Mouse (Mus musculus): Measurements from ENCODE around the gene Ccdc65. TPM values are rescaled to one million over a fixed set of nuclear protein-coding genes. Genes with fewer than 3 reads are reported as not detected.

Ccdc65 gene
- polyA plus RNA-seq, 1 experiment from 2014 or later = 0.80 TPM

DNA sequence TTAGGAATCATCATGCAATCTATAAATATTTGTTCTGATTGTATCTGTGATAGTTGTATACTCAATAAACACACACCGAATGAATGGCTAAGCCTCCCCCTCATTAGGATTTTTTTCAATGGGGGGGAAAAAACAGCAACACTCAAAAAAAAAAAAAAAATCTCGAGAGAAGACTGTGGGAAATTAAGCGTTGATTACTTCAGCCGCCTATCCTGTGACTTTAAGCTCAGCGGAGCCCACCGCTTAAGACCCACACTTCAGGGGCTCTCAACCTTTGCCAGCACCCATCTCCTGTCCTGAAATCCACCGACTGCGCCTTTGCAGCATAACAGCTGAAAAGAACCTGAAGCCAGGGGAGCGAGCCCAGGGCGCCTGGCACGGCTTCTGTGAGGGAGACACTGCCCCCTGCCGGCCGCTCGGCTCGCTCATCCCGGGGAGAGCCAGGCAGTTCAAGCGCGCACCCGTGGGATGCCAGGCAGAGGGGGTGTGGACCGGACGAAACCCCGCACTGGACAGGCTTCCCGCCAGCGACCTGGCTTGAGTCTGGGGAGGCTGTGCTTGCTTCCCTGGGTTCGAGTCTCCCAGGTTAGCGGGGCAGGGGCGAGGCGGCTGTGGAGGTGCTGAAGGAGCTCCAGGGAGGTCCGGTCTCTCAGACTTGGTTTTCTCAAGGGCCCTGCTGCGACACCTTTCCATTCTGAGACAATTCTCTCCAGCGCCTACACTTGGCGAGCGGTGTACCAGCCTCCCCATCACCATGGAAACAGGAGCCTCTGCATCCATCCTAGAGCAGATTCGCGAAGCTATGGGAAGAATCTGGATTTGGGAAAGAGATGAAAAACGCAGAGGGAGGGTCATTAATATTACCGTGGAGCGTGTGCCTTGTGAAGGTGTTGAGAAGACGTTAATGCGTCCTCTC lies 8.6 kb upstream of the Ccdc65 start:
- no peaks in the 10 kb centered on the region for H3K9me3 ChIP-seq
- peak; percentile 93 for DNase-seq (ENCODE audit: low spot score)
- H3K4me3 ChIP-seq = peak overlapping the region; percentile 52
- H3K27ac ChIP-seq (replicated peaks) = no peak overlapping the region; the same call in 1 of the 2 replicates
- no peaks in the 10 kb centered on the region for H3K36me3 ChIP-seq (replicated peaks)
- whole genome bisulfite sequencing = 7% methylated on average over 40 of the region's 40 CpGs
- H3K4me1 ChIP-seq = peaks cover 10% of the 10 kb centered on the region
- H3K27me3 ChIP-seq (replicated peaks; ENCODE audit: low read depth, poor library complexity, severe bottlenecking) = peaks cover 57% of the 10 kb centered on the region

DNA sequence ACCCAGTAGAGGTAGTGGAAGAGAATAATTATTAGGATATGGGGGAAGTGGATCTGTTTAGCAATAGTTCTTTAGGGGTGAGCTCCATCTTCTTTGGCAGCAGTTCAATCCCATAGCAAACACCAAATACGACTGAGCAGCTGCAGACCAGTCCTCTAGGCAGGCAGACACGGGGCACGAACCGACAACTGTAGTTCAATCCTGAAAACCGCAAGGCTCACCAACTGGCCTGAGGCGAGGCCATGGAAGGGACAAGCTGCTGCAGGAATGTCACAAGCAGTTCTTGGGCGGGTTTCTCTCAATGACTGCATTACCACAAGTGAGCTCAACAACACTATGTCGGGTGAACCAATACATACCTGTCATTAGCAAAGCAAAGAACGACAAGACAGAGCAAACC lies 3.7 kb upstream of the Ccdc65 start:
- H3K4me1 ChIP-seq = peaks cover 9% of the 10 kb centered on the region
- H3K36me3 ChIP-seq (replicated peaks) = no peaks in the 10 kb centered on the region
- no peak for DNase-seq (ENCODE audit: low spot score)
- no peak overlapping the region for H3K4me3 ChIP-seq
- 64% methylated on average over 9 of the region's 9 CpGs for WGBS
- H3K27me3 ChIP-seq (replicated peaks; ENCODE audit: low read depth, poor library complexity, severe bottlenecking) = peaks cover 70% of the 10 kb centered on the region
- no peak overlapping the region for H3K27ac ChIP-seq (replicated peaks)
- no peaks in the 10 kb centered on the region for H3K9me3 ChIP-seq

DNA sequence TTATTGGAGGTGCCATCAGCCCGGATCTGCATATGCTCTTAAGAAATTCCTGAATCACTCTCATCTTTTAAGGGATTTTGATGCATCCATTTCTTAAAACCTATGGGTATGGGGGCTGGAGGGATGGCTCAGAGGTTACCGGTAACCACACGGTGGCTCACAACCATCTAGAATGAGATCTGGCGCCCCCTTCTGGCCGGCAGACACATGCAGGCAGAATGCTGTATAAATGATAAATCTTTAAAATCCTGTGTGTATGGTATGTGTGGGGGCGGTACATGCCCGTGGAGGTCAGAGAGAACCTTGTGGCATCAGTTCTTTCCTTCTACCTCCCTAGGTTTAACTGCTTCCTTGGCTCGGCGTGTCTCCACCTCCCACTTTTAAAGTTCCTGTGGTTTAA lies 2.4 kb downstream of the Ccdc65 start:
- Histone ChIP-seq H3K36me3 (replicated peaks) (no peaks in the 10 kb centered on the region), H3K4me1 (peaks cover 4% of the 10 kb centered on the region), H3K27me3 (replicated peaks; ENCODE audit: low read depth, poor library complexity, severe bottlenecking) (peaks cover 19% of the 10 kb centered on the region), H3K4me3 (no peak overlapping the region), H3K9me3 (no peaks in the 10 kb centered on the region), H3K27ac (replicated peaks) (no peak overlapping the region)
- DNase-seq (ENCODE audit: low spot score) = peak; percentile 84
- WGBS = 16% methylated on average over 9 of the region's 9 CpGs

DNA sequence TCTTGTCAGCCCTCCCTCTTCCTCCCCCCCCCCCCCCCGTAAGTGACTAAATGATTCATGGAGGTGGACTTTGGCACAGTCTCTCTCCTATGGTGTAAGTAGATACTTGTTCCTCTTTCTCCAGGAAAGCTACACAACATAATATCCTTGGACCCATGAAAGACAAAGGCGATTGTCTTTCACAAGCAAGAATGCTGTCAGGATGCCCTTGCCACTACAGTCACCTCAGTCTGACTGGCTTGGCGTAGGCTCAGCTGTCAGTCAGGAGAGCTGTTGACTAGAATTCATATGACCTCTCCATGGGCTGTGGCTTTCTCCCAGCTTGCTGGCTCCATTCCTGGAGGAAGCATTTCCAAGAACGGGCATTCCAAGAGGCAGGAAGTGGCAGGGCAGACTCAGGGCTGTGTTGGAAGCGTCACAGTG lies 6.2 kb downstream of the Ccdc65 start:
- H3K36me3 ChIP-seq (replicated peaks) = no peaks in the 10 kb centered on the region
- H3K27me3 ChIP-seq (replicated peaks; ENCODE audit: low read depth, poor library complexity, severe bottlenecking) = peaks cover 10% of the 10 kb centered on the region
- 79% methylated on average over 5 of the region's 5 CpGs for WGBS
- no peaks in the 10 kb centered on the region for H3K9me3 ChIP-seq
- no peaks in the 10 kb centered on the region for H3K4me1 ChIP-seq
- DNase-seq (ENCODE audit: low spot score) = no peak
- H3K4me3 ChIP-seq = no peak overlapping the region
- no peak overlapping the region for H3K27ac ChIP-seq (replicated peaks)

DNA sequence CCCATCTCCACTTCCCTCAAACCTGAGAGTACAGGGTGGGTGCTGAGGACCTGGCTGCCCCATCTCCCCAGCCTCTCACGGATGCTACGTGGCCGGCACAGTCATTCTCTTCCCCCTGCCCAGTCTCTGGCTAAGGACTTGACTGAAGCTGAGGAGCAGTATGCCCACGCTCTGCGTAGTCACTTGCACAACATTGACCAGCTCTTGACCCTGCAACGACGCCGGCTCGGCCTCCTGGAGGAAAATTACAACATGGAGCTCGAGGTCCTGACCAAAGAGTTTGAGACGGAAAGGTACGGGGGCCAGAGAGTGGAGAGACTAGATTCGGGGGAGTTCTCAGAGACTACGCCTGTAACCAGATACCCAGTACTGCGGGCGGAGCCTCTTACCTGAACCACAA lies 9.3 kb downstream of the Ccdc65 start:
- no peaks in the 10 kb centered on the region for H3K9me3 ChIP-seq
- no peaks in the 10 kb centered on the region; the same call in 1 of the 2 replicates for H3K27me3 ChIP-seq (replicated peaks; ENCODE audit: low read depth, poor library complexity, severe bottlenecking)
- H3K36me3 ChIP-seq (replicated peaks) = no peaks in the 10 kb centered on the region
- WGBS = 66% methylated on average over 16 of the region's 16 CpGs
- DNase-seq (ENCODE audit: low spot score) = no peak
- peaks cover 2% of the 10 kb centered on the region for H3K4me1 ChIP-seq
- H3K27ac ChIP-seq (replicated peaks) = no peak overlapping the region
- H3K4me3 ChIP-seq = no peak overlapping the region

DNA sequence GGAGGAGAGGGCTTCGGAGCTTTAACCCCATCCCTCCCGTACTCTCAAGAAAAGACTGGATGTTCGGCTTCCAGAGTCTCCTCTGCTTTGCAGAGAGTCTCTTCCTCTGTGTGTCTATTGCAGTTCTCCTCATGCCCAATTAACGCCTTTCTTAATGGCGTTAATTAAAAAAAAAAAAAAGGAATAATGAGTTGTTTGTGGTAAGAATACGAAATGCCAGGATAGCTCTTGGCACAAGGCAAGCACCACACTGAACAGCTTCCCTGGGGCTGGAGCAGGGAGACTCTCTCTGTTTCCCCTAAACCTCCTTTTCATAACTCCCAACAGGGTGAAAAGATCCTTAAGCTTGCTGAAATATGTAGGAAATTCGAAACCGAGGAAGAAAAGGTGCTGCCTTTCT lies 14.2 kb downstream of the Ccdc65 start:
- Histone ChIP-seq H3K27me3 (replicated peaks; ENCODE audit: low read depth, poor library complexity, severe bottlenecking) (peaks cover 20% of the 10 kb centered on the region), H3K9me3 (no peaks in the 10 kb centered on the region), H3K27ac (replicated peaks) (no peak overlapping the region; the same call in 1 of the 2 replicates), H3K4me3 (no peak overlapping the region), H3K36me3 (replicated peaks) (no peaks in the 10 kb centered on the region), H3K4me1 (peaks cover 39% of the 10 kb centered on the region)
- 86% methylated on average over 8 of the region's 8 CpGs for WGBS
- DNase-seq (ENCODE audit: low spot score) = no peak

DNA sequence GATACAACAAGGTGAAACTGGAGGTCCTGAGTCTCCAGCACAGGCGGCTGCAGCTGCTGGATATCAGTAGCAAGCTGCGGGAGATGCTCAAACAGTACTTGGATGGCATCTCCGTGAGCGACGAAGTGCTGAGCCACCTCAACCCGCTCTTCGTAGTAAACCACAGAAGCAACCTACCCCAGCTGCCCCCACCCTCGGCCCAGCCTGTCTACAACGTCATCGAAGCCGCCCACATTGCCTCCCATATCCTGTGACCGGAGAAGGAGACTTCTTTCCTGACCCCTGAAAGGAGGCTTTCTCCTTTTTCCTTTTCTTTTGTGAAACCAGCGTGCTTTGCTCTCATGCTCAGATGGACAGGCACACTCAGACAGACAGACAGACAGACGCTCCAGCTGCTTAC lies 14.8 kb downstream of the Ccdc65 start:
- Histone ChIP-seq H3K4me1 (peaks cover 46% of the 10 kb centered on the region), H3K4me3 (no peak overlapping the region), H3K9me3 (no peaks in the 10 kb centered on the region), H3K27me3 (replicated peaks; ENCODE audit: low read depth, poor library complexity, severe bottlenecking) (peaks cover 20% of the 10 kb centered on the region), H3K27ac (replicated peaks) (no peak overlapping the region; the same call in 1 of the 2 replicates), H3K36me3 (replicated peaks) (no peaks in the 10 kb centered on the region)
- WGBS = 64% methylated on average over 14 of the region's 14 CpGs
- no peak for DNase-seq (ENCODE audit: low spot score)

DNA sequence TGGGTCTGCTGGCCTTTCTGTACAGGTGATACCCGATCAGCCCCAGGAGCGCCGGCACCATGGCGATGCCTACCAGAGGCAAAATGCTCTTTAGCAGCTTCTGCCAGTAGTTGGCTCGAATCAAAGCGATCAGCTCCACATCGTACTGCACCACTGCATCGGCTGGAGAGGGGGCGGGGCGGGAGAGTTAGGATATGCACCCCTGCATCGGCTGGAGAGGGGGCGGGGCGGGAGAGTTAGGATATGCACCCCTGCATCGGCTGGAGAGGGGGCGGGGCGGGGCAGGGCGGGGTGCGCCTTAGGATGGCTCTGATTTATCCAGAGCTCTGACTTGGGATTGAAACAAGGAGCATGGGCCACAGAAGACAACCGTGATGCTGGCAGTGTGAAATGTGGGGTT lies 16.4 kb downstream of the Ccdc65 start:
- Histone ChIP-seq H3K27me3 (replicated peaks; ENCODE audit: low read depth, poor library complexity, severe bottlenecking) (peaks cover 20% of the 10 kb centered on the region), H3K27ac (replicated peaks) (no peak overlapping the region), H3K9me3 (no peaks in the 10 kb centered on the region), H3K4me3 (peak overlapping the region; percentile 36; the same call in 1 of the 2 replicates), H3K4me1 (peaks cover 62% of the 10 kb centered on the region), H3K36me3 (replicated peaks) (no peaks in the 10 kb centered on the region)
- WGBS = 40% methylated on average over 19 of the region's 19 CpGs
- no peak for DNase-seq (ENCODE audit: low spot score)

DNA sequence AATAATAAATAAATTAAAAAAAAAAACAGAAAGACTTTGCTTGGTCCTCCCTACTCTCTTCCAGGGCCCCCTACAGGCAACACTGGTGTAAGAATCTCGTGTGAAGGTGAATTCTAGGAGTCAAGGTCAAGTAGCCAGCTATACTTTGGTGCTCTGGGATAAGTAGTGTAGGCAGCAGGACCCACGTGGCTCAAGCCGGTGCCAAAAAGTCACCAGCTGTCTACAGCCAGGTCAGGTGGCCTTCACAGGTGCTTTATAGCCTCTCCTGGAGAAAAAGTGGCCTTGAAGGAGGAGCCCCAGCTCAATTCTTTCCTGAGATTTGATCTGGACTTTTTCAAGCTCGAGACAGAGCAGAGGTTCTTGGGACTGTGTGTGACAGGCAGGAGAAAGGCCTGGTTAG lies 18.1 kb downstream of the Ccdc65 start:
- Histone ChIP-seq H3K27me3 (replicated peaks; ENCODE audit: low read depth, poor library complexity, severe bottlenecking) (peaks cover 20% of the 10 kb centered on the region), H3K27ac (replicated peaks) (no peak overlapping the region), H3K4me3 (peak overlapping the region; percentile 65; the same call in 1 of the 2 replicates), H3K36me3 (replicated peaks) (no peaks in the 10 kb centered on the region), H3K4me1 (peaks cover 64% of the 10 kb centered on the region), H3K9me3 (no peaks in the 10 kb centered on the region)
- WGBS = 78% methylated on average over 4 of the region's 4 CpGs
- DNase-seq (ENCODE audit: low spot score) = no peak

DNA sequence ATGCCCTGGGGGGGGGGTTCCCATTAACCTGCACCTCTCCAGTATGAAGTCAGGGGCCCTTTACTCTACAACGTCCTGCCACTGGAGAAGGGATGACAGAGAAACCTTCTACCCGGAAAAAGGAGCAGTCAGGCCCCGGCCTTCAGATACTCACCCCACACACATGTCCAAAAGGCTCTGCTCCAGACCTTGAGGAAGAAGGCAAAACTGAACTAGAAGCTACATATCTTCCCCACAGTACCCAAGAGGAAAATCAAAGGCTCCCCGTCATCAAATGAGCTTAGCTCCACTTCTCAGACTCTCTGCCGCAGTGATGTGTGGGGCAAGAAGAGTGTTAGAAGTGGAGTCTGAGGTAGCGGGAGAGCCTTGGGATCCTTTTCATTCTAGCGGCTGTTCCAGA lies 18.7 kb downstream of the Ccdc65 start:
- no peaks in the 10 kb centered on the region for H3K36me3 ChIP-seq (replicated peaks)
- no peaks in the 10 kb centered on the region for H3K9me3 ChIP-seq
- peak overlapping the region; percentile 76; the same call in 1 of the 2 replicates for H3K27ac ChIP-seq (replicated peaks)
- H3K27me3 ChIP-seq (replicated peaks; ENCODE audit: low read depth, poor library complexity, severe bottlenecking) = peaks cover 20% of the 10 kb centered on the region
- H3K4me3 ChIP-seq = peak overlapping the region; percentile 65
- 42% methylated on average over 7 of the region's 7 CpGs for WGBS
- DNase-seq (ENCODE audit: low spot score) = peak; percentile 6
- peaks cover 64% of the 10 kb centered on the region for H3K4me1 ChIP-seq

DNA sequence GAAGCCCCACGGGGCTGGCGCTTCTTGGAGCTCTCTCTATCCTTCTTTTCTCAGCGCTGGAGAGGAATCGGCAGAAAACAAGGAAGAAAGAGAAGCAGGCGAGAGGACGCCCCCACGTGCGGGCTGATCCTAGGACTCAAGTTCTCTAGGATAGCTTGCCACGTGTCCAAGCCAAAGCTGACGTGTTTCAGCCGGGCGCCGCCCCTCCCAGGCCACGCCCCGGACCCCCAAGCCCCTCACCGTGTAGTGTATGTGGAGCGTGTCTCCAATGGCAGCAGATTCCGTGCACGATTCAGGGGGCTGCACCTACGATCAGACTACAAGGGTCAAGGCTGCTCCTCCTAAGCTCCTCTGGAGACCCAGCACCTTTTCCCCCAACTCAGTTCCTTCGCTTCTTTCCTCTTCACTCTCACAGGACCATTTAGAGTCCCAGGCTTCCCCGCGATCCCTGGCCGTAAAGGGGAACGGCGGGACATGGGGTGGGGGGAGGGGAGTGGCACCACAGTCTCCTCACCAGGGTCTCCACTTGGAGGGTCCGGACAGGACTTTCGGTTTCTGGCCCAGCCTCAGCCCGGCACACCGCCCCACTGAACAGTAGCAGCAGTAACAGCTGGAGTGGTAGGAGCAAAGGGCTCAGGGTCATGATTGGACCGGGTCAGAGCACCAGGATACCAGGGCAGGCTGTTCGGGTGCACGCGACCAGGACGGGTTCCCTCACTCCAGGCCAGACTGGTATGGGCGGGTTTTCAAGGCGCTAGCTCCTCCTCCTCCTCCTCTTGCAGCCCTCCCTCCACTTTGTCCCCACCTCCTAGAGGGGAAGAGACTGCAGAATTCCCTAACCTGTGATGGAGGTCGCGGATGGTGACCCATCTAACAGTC lies 19.7 kb downstream of the Ccdc65 start, which contains the start of gene Fkbp11:
Gene Fkbp11, minus strand, starts transcription at position 756 of the 879 bp plus-strand sequence.
- peak within 1 kb of the TSS; percentile 65 for H3K4me3 ChIP-seq
- H3K9me3 ChIP-seq = no peaks in the 10 kb centered on the region
- peak; percentile 87 for DNase-seq (ENCODE audit: low spot score)
- H3K4me1 ChIP-seq = peaks cover 67% of the 10 kb centered on the region
- H3K27me3 ChIP-seq (replicated peaks; ENCODE audit: low read depth, poor library complexity, severe bottlenecking) = peaks cover 16% of the 10 kb centered on the region
- under 1% methylated on average over 39 of the region's 39 CpGs for WGBS
- peak within 1 kb of the TSS; percentile 76 for H3K27ac ChIP-seq (replicated peaks)
- H3K36me3 ChIP-seq (replicated peaks) = no peaks in the 10 kb centered on the region

DNA sequence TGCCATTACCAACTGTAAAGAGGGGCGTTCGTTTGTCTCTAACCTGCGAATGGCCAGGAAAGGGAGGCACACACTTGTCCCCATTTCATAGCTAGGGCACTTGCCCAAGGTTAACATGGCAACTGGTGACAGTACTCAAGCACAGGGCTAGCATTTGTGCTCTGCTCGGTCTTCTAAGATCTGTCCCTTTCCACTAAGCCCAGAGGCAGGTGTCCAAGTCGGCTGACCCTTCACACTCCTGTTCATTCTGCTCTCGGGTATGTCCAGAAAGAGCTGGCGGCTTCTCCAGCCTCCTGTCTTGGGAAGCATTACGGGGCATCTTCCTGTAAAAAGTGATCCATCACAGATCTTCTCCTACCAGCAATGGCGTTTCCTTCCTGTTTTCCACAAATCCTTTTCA lies 20.4 kb downstream of the Ccdc65 start:
- DNase-seq (ENCODE audit: low spot score) = no peak
- Histone ChIP-seq H3K9me3 (no peaks in the 10 kb centered on the region), H3K4me3 (peak overlapping the region; percentile 65), H3K36me3 (replicated peaks) (no peaks in the 10 kb centered on the region), H3K27ac (replicated peaks) (0 out of 2 replicates have a peak overlapping the region, but pooled peaks have one; percentile 76), H3K4me1 (peaks cover 64% of the 10 kb centered on the region), H3K27me3 (replicated peaks; ENCODE audit: low read depth, poor library complexity, severe bottlenecking) (peaks cover 14% of the 10 kb centered on the region)
- 37% methylated on average over 9 of the region's 9 CpGs for WGBS
